In the genomic region with DNA sequence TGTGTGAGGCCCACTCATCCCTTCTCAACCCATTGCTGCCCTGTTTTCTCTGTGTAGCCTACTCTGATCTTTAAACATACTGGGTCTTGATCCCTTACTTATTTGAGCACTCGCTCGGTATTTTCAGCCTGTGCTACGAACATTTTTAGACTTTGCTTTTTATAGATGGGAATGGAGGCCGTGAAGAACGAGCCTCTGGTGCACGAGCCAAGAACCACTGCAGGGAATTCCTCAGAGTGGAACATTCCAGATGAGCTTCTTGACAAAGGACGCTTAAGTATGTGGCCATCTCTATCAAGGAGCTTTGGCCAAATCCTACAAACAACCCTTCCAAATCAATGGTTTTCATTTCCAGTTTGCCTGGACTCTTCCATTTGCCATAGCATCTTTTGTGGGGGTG, we compare ENCODE assay signal across 18 mouse cellular contexts. TPM values are rescaled to one million over a fixed set of nuclear protein-coding genes. Genes with fewer than 3 reads are reported as not detected.
DNase-seq lines count a peak whose midpoint lies in the region; ATAC-seq and TF ChIP-seq lines count a peak whose summit lies in the region.
"Had no signal": no experiment of that assay in that cellular context is flagged by ENCODE, and none has a peak within 500 bp of the region (broad histone marks: within the 10 kb centered on the region; RNA-seq: fewer than 3 reads in every experiment).

No protein-coding gene starts in this region.

- WGBS in heart, embryonic 16.5 days = 40% methylated on average over 7 of the region's 7 CpGs
- WGBS in intestine, embryonic 16.5 days = 82% methylated on average over 7 of the region's 7 CpGs

- no peak for ATAC-seq in heart, embryonic 16.5 days (replicated peaks; ENCODE audit: extremely low read depth, insufficient read depth, low FRiP score)
- no peak for ATAC-seq in intestine, embryonic 16.5 days
- ATAC-seq: forebrain, embryonic 13.5 days; forebrain, embryonic 15.5 days had no signal

- no peaks in the 10 kb centered on the region for H3K9me3 ChIP-seq in heart, embryonic 16.5 days (replicated peaks; ENCODE audit: control insufficient read depth, low read length)
- H3K9me3 ChIP-seq in intestine, embryonic 16.5 days (ENCODE audit: control insufficient read depth, low read length) = no peaks in the 10 kb centered on the region
- H3K9me3 ChIP-seq: embryonic facial prominence, embryonic 10.5 days; embryonic facial prominence, embryonic 12.5 days; forebrain, embryonic 13.5 days; forebrain, embryonic 15.5 days had no signal

- H3K36me3 ChIP-seq in heart, embryonic 16.5 days (ENCODE audit: control insufficient read depth, insufficient read depth) = no peaks in the 10 kb centered on the region
- no peaks in the 10 kb centered on the region for H3K36me3 ChIP-seq in intestine, embryonic 16.5 days (ENCODE audit: control insufficient read depth, insufficient read depth, low read length)
- H3K36me3 ChIP-seq: embryonic facial prominence, embryonic 10.5 days; embryonic facial prominence, embryonic 12.5 days; forebrain, embryonic 15.5 days had no signal

- H3K9ac ChIP-seq in heart, embryonic 16.5 days (ENCODE audit: low read length) = no peak overlapping the region
- no peak overlapping the region for H3K9ac ChIP-seq in intestine, embryonic 16.5 days (ENCODE audit: low read depth, low read length)
- H3K9ac ChIP-seq: embryonic facial prominence, embryonic 12.5 days; forebrain, embryonic 13.5 days; forebrain, embryonic 15.5 days had no signal

- TF ChIP-seq CTCF in gastrocnemius, adult 2 months (IDR thresholded peaks at IDR 0.05) = no peak

- intact Hi-C loops in gastrocnemius, adult 2 months (cut with DNase I) = no loop called here

- DNase-seq in gastrocnemius, adult 2 months = no peak
- DNase-seq in gastrocnemius, postnatal 25 days = no peak
- no peak for DNase-seq in heart, postnatal 4 days
- DNase-seq in telencephalon, adult 2 months (ENCODE audit: low read depth, low spot score) = peak; percentile 28
- DNase-seq: adrenal gland, adult 2 months; adrenal gland, postnatal 10 days; adrenal gland, postnatal 25 days; cerebellum, adult 11-12 months; cerebellum, adult 2 months; cerebellum, adult 9-10 months; cerebellum, postnatal 10 days; cerebellum, postnatal 25 days had no signal

- H3K4me3 ChIP-seq in gastrocnemius, adult 2 months = no peak overlapping the region
- H3K4me3 ChIP-seq in heart, embryonic 16.5 days (ENCODE audit: low read length) = no peak overlapping the region
- no peak overlapping the region for H3K4me3 ChIP-seq in intestine, embryonic 16.5 days (ENCODE audit: low read length)
- H3K4me3 ChIP-seq: embryonic facial prominence, embryonic 10.5 days; embryonic facial prominence, embryonic 12.5 days; forebrain, embryonic 13.5 days; forebrain, embryonic 15.5 days had no signal

- peaks cover 5% of the 10 kb centered on the region; the same call in 1 of the 2 replicates for H3K4me1 ChIP-seq in heart, embryonic 16.5 days (ENCODE audit: control insufficient read depth, insufficient read depth, low read length)
- no peaks in the 10 kb centered on the region for H3K4me1 ChIP-seq in intestine, embryonic 16.5 days (ENCODE audit: control insufficient read depth, insufficient read depth, low read length)
- H3K4me1 ChIP-seq: forebrain, embryonic 15.5 days had no signal

- no peak overlapping the region for H3K4me2 ChIP-seq in heart, embryonic 16.5 days (ENCODE audit: low read depth, low read length)
- no peak overlapping the region for H3K4me2 ChIP-seq in intestine, embryonic 16.5 days (ENCODE audit: low read depth, low read length)
- H3K4me2 ChIP-seq: embryonic facial prominence, embryonic 12.5 days; forebrain, embryonic 13.5 days; forebrain, embryonic 15.5 days had no signal

- H3K27ac ChIP-seq in gastrocnemius, adult 2 months = peak overlapping the region; percentile 48; the same call in 1 of the 2 replicates
- peak overlapping the region; percentile 48; the same call in 1 of the 2 replicates for H3K27ac ChIP-seq in heart, embryonic 16.5 days (ENCODE audit: low read length)
- no peak overlapping the region for H3K27ac ChIP-seq in intestine, embryonic 16.5 days (ENCODE audit: low read length)
- H3K27ac ChIP-seq: embryonic facial prominence, embryonic 10.5 days; embryonic facial prominence, embryonic 12.5 days; forebrain, embryonic 13.5 days; forebrain, embryonic 15.5 days had no signal

- no peaks in the 10 kb centered on the region for H3K27me3 ChIP-seq in heart, embryonic 16.5 days (ENCODE audit: control insufficient read depth, insufficient read depth, low read length)
- H3K27me3 ChIP-seq in intestine, embryonic 16.5 days (replicated peaks; ENCODE audit: control insufficient read depth, insufficient read depth, low read length) = no peaks in the 10 kb centered on the region
- H3K27me3 ChIP-seq: embryonic facial prominence, embryonic 12.5 days; forebrain, embryonic 13.5 days; forebrain, embryonic 15.5 days had no signal

RNA-seq across cellular contexts. Expression of a gene that starts 47.6 kb away (rescaled TPM):
- 10 to 100 TPM; 22.1 to 35.0 TPM for total RNA-seq in gastrocnemius, adult 2 months (2021)
- total RNA-seq in gastrocnemius, postnatal 25 days (2021) = 10 to 100 TPM; 26.5 to 34.9 TPM
- polyA plus RNA-seq in heart, embryonic 16.5 days (2015; fragmentation: Nextera tagmentation; extraction: Ambion mirVana) = 164 TPM in 2 replicates
- 10 to 100 TPM; 91.8 to 99.1 TPM for total RNA-seq in heart, postnatal 4 days (2021)
- polyA plus RNA-seq in intestine, embryonic 16.5 days (2015; fragmentation: Nextera tagmentation; extraction: Ambion mirVana) = 231 and 239 TPM in 2 replicates
